Mouse (Mus musculus) gastrocnemius, adult 18-20 months (tissue): ENCODE results near the gene Lrrc1. TPM values are rescaled to one million over a fixed set of nuclear protein-coding genes. Genes with fewer than 3 reads are reported as not detected.

Experiments used
- DNase-seq: peaks from one replicate; pipeline ENCODE4 v3.0.0; 2021; ENCODE audit warnings: low spot score
- total RNA-seq, 2 experiments: library from RNA; stranded (reverse); gene quantifications; 2 replicates each; pipeline ENCODE4 v1.2.3; 2021

Gene Lrrc1
- total RNA-seq, 2 experiments from 2014 or later: 0.47 to 1.2 TPM

- DNase-seq: no peak
These were observed 42.5 kb downstream of the Lrrc1 start for GRCm38 (mm10) chr9:77502171-77502547.

- DNase-seq: no peak
These were observed 45.6 kb downstream of the Lrrc1 start for GRCm38 (mm10) chr9:77499084-77499483.

- DNase-seq: no peak
These were observed 46.3 kb downstream of the Lrrc1 start for GRCm38 (mm10) chr9:77498406-77498805.

DNA sequence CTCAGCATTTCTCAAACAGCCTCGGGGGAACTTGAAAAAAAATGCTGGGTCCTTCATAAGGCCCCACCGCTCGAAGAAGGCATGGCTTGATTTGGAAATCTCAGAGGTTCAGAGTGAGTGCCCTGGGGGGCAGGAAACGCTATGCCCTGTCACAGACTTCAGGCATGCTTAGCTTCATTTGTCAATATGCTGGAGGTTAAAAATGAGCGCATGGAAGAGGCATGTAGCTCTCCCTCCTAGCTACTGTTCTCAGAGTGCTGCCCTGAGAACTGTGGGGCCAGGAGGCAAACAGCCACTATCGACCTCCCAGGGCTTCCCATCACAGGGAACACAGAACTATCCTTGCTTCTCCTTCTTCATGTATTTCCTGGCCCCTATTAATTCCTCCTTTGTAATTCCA, 47.5 kb downstream of the Lrrc1 start:
- no peak for DNase-seq

DNA sequence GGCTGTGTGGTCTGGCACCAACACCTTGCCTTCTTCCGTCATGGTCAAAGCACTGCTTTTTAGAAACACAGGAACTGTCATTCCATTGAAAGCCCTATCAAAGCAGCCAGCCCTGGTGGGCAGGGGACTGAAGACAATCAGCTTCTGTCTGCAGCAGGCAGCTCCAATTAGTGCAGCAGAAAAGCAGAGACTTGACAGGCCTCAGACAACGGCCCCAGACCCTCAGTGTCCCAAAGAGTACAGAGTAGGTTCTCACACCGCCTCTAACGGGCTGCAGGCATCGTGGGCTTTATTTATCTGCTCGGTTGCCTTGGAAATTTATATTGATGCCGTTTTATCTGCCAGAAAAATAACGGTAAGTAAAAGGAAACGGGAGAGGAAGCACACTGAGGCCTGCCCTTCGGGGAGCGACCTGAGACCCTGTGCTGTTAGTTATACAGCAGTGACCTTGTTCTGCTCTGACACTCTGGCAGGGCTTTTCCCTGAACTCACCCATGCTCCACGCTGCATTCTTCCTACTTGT, 48.1 kb downstream of the Lrrc1 start:
- DNase-seq: no peak

GRCm38 (mm10) chr9:77494307-77494706, 50.4 kb downstream of the Lrrc1 start:
- DNase-seq: no peak

DNA sequence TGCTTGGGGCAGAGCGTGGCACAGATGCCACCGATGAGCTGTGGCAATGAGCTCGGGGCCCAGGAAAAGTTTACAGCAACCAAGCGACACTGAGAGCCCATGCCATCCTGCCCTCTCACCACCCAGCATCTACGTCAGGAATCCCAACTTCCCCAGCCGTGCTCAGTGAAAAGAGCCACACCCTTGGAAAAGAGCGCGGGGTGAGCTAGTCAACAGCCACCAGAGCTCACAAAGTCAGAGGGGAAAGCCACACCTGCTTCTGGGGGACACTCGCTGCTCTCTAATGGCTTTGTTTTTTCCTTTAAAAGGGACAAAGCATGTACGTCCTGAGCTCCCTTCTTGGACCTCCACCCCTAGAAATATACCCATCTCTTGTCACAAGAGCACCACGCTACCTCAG, 56.1 kb downstream of the Lrrc1 start:
- DNase-seq: no peak

DNA sequence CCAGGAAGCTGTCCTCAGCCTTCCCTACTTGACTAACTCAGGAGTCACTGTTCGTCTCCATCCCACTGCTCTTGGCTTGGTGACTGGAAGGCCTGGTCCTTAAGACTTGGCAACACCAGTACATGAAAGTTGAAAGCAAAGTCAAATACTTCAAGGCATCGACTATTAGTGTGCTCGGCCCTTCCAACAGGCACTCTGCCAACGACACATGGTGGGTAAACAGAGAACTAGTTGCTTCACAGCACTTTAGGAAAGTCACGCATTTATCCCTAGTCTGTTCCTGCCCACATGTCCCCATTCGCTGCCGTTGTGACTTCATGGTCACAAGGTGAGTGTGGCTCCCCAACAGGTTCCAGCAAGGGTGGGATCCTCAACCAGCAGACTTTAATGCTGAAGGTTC, 57.2 kb downstream of the Lrrc1 start:
- DNase-seq: no peak

- no peak for DNase-seq
These were observed 58.8 kb downstream of the Lrrc1 start for GRCm38 (mm10) chr9:77485915-77486314.

DNA sequence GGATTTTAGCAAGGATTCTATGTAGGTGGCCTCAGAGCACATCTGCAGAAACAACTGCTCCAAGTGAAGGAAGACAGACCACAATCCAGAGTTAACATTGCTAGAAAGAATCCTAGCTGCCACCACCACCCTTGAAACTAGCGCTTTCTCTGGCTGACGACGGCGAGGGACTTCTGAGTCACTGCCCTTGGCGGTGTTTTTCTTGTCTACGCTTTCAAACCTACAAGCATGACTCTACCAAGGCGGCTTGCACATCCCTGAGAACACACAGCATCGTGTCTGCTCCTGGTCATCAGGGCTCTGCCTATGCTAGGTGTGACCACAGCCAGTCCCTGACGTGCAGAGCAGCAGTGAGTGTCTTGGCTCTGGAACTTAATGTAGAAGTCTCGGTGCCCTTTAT, 59.9 kb downstream of the Lrrc1 start:
- DNase-seq: no peak

GRCm38 (mm10) chr9:77483559-77483958, 61.1 kb downstream of the Lrrc1 start:
- no peak for DNase-seq

DNA sequence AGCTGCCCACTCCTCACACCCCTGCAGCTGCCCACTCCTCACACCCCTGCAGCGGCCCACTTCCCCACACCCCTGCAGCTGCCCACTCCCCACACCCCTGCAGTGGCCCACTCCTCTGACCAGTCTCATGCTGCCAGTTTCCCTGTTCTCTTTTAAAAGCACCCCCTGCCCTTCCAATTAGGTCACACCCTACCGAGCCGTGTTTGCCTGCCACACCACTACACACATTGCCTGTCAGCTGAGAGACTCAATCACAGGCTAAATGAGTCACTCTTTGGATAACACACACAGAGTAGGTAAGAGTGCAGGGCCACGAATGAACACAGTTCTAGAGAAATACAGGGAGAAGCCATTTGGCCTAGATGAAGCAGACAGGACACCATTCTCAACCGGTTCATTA, 62.4 kb downstream of the Lrrc1 start:
- no peak for DNase-seq

DNA sequence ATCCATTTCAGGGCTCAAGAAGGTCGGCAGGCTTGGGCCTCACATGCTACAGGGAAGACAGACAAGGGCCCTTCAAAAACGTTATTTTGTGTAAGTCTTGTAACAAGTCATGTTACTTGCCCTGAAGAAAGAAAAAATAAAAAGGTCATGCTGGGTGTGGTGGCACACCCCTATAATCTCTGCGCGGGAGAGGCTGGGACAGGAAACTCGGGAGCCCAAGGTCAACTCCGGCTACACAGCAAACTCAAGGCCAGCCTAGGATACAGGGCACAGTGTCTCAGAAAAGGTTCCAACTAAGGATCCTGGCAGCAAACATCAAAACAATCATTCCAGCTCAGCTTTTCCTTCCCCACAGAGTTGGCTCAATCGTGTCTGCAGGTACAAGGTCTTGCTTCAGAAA, 63.3 kb downstream of the Lrrc1 start:
- DNase-seq: no peak

DNA sequence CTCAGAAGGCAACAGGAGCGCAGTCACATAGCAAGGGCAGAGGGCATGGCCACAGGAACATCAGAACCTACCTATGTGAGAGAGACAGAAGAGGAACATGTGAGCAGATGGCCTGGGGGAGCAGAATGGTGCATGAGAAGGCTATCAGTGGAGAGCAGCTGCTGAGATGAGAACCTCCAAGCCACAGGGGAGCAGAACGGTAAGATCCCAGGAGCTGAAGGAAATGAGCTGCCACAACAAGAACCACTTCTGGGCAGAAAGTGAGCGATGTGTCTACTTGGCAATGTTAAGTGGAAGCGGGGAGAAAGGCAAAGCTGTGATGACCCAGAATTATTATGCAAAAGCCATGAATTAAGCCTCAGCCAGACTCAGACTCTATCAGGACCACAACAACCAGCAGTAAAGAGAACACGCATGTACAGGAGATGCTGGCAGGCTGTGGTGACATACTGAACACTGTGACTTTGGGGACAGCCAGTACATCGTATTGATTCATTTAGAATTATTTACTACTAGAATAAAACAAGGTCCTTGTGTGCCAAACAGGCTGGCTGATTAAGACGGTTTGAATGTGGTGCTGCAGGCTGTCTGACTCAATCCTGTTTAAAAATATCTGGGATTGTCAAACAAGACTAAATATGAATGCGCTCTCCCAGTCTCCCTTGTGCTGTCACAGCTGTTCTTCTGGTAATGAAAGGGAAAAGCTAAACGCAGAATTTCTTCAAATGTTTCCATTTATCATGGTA, 63.9 kb downstream of the Lrrc1 start:
- DNase-seq: no peak

DNA sequence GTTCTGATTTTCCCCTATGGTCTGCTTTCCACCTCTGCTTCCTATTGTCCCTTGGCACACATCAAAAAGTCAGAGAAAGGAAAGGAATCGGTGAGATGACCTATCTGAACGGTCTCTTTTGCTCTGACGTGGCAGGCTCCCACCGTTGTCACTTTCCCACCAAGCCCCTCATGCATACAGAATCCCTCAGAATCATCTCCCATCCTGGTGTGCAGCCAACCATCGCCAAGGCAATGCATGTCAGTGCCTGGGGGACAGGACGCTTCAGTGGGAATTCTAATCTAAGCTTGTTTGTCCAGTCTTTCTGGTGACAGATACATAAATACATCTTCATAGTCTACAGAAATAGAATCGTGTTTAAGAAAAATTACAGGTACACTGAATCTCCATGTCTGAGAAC, 64.7 kb downstream of the Lrrc1 start:
- no peak for DNase-seq

GRCm38 (mm10) chr9:77478166-77478920, 66.3 kb downstream of the Lrrc1 start:
- DNase-seq: no peak

DNA sequence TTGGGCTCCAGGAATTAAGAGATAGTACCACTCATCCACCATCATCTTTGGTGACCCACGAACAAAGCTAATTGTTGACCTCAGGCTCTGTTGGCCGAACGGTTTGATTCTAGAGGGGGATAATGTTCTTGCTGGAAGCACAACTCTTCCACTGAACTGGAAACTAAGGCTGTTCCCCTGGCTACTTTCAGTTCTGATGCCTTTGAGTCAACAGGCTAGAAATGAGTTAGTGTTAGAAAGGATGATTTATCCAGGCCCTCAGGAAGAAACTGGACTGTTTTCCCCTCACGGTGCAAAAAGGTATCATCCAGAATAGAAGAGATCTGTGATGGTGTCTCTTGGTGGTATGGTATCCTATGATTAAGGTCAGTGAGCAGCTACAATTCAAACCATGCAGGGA, 70.1 kb downstream of the Lrrc1 start:
- DNase-seq: no peak

DNA sequence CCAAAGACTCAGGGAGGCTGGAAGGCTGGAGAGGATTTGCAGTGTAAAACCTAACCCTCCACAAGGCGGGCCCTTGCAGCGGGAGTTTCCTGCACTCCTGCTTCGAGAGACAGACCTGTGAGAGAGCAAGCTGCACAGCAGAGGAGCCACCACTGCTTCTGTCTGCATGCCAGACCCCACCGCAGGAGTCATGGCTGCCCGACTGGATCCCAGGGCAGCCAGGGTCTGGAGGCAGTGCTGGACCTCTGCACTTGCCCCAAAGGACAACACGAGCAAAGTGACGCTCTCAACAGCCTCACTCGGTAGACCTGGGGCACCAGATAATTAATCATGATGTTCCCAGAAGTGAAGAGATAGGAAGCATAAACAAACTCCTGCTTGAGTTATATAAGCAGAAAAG, 72.1 kb downstream of the Lrrc1 start:
- DNase-seq: no peak

DNA sequence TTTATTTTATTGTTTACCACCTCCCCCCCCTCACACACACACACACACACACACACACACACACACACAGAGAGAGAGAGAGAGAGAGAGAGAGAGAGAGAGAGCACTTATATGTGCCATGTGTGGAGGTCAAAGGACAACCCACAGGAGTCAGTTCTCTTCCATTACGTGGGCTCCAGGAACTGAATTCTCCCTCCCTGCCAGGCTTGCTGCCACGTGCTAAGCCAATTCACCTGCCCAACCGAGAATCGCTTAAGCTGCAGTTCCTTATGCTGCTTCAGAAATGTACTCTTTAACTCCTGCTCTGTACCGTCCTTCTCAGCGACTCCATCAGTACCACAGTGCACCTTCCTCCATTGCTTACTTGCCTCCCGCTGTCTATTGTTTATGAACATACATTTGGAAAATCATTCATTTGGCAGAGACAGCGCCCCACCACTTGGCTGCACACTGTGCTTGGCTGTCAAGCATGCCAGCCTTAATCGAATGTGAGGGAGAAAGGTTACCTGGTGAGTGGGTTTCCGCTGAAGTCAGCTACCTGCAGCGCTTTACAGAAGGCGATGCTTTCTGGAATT, 72.9 kb downstream of the Lrrc1 start:
- DNase-seq: no peak

- DNase-seq: no peak
These were observed 74.7 kb downstream of the Lrrc1 start for GRCm38 (mm10) chr9:77469791-77470607.

- no peak for DNase-seq
These were observed 77.7 kb downstream of the Lrrc1 start for GRCm38 (mm10) chr9:77466926-77467325.

DNA sequence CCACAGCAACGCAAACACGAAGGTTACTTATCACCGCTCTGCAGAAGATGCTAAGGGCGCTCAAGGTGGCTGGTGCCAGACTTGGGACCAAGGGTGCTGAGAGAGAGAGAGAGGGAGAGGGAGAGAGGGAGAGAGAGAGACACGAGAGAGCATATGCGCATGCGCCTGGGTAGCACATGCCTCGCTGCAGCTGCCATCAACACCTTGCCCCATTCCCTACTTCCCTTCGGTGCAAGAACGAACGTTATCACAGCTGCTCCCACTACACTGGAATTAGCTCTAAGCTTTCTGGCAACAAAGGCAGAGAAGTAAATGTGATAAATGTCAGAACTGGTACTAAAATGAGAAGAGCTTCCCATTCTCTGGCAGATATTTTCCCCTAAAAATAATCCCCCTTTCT, 79.3 kb downstream of the Lrrc1 start:
- DNase-seq: no peak
